Mouse (Mus musculus) B cell, adult 2 months (primary cell): ENCODE measurements around the gene Dennd6b.
A peak's percentile ranks its signal among the peaks of the same experiment; 100 is the strongest.

ENCODE experiments used
- DNase-seq, 2 experiments: peaks; one replicate each; pipeline ENCODE4 v3.0.0; 2022

Dennd6b gene

GRCm38 (mm10) chr15:89196313-89196706, at the start of gene Dennd6b:
Gene Dennd6b, minus strand, starts transcription at chr15:89196496.
- peak; percentile 97 to 98 for DNase-seq

- DNase-seq, result peak in 1 of 2 experiments; percentile 5
These were observed 44.7 kb upstream of the Dennd6b start for GRCm38 (mm10) chr15:89241025-89241424.

- DNase-seq, result no peak
These were observed 43.6 kb upstream of the Dennd6b start for GRCm38 (mm10) chr15:89239751-89240392.

GRCm38 (mm10) chr15:89234052-89234451, 37.8 kb upstream of the Dennd6b start:
- DNase-seq, result no peak

- DNase-seq, result peak in 1 of 2 experiments; percentile 7
These were observed 37.3 kb upstream of the Dennd6b start for GRCm38 (mm10) chr15:89233586-89233985.

- no peak for DNase-seq
These were observed 19.4 kb upstream of the Dennd6b start for GRCm38 (mm10) chr15:89215611-89216233.

- DNase-seq, result no peak
These were observed 18.7 kb upstream of the Dennd6b start for GRCm38 (mm10) chr15:89214953-89215352.

GRCm38 (mm10) chr15:89213517-89213916, 17.2 kb upstream of the Dennd6b start:
- no peak for DNase-seq

GRCm38 (mm10) chr15:89212495-89212894, 16.2 kb upstream of the Dennd6b start:
- no peak for DNase-seq

GRCm38 (mm10) chr15:89211716-89212461, 15.6 kb upstream of the Dennd6b start:
- no peak for DNase-seq

GRCm38 (mm10) chr15:89210915-89211715, 14.8 kb upstream of the Dennd6b start, which contains the start of gene Ppp6r2:
Gene Ppp6r2, plus strand, starts transcription at chr15:89211553.
- peak; percentile 79 to 84 for DNase-seq

GRCm38 (mm10) chr15:89209886-89210761, 13.8 kb upstream of the Dennd6b start:
- peak; percentile 93 to 94 for DNase-seq

GRCm38 (mm10) chr15:89207457-89207856, 11.2 kb upstream of the Dennd6b start:
- no peak for DNase-seq

GRCm38 (mm10) chr15:89197056-89197455, 760 bp upstream of the Dennd6b start:
- no peak for DNase-seq

- peak; percentile 85 to 87 for DNase-seq
These were observed 495 bp downstream of the Dennd6b start for GRCm38 (mm10) chr15:89195690-89196312.

GRCm38 (mm10) chr15:89195261-89195681, 1.0 kb downstream of the Dennd6b start:
- peak; percentile 16 to 27 for DNase-seq

- DNase-seq, result no peak
These were observed 11.4 kb downstream of the Dennd6b start for GRCm38 (mm10) chr15:89184937-89185227.

- DNase-seq, result no peak
These were observed 12.0 kb downstream of the Dennd6b start for GRCm38 (mm10) chr15:89184141-89184936.

GRCm38 (mm10) chr15:89182842-89183241, 13.5 kb downstream of the Dennd6b start:
- DNase-seq, result no peak

- no peak for DNase-seq
These were observed 14.0 kb downstream of the Dennd6b start for GRCm38 (mm10) chr15:89182328-89182741.
